Mouse (Mus musculus) cortical plate, adult 2 months (tissue): ENCODE results near the gene Pheta2. TPM values are rescaled to one million over a fixed set of nuclear protein-coding genes. Genes with fewer than 3 reads are reported as not detected.

ENCODE experiments used
- H3K27ac ChIP-seq: fragments of 200-500 bp; 2 replicates; pipeline ENCODE4 v1.5.1; 2012; ENCODE audit warnings: low read length, control low read depth, inconsistent platforms; ENCODE audit not compliant: insufficient read depth
- H3K4me1 ChIP-seq: fragments of 200-500 bp; 2 replicates; pipeline ENCODE4 v1.6.1; 2011; ENCODE audit warnings: low read length; ENCODE audit not compliant: control insufficient read depth, insufficient read depth
- H3K4me3 ChIP-seq: fragments of 200-500 bp; 2 replicates; pipeline ENCODE4 v1.5.1; 2011; ENCODE audit warnings: mild to moderate bottlenecking, low read length, control low read depth; ENCODE audit not compliant: insufficient read depth
- CTCF ChIP-seq: fragments of 200-500 bp; IDR thresholded peaks from 2 replicates; pipeline ENCODE4 v1.5.1; 2011; ENCODE audit warnings: mild to moderate bottlenecking, control low read depth, low read length; ENCODE audit not compliant: insufficient read depth; ENCODE audit errors: extremely low read depth
- POLR2A ChIP-seq: fragments of 200-500 bp; IDR thresholded peaks from 2 replicates; pipeline ENCODE4 v1.6.1; 2011; ENCODE audit warnings: mild to moderate bottlenecking, low read length, control low read depth; ENCODE audit not compliant: insufficient read depth; ENCODE audit errors: extremely low read depth
- polyA plus RNA-seq: library from polyadenylated mRNA; depleted of rRNA; stranded (reverse); fragments of >200 nt; gene quantifications from 2 replicates; pipeline ENCODE4 v1.2.3, GENCODE M21; 2012; rRNA removed

The Pheta2 gene
- polyA plus RNA-seq, result 0.49 and 0.52 TPM in 2 replicates

DNA sequence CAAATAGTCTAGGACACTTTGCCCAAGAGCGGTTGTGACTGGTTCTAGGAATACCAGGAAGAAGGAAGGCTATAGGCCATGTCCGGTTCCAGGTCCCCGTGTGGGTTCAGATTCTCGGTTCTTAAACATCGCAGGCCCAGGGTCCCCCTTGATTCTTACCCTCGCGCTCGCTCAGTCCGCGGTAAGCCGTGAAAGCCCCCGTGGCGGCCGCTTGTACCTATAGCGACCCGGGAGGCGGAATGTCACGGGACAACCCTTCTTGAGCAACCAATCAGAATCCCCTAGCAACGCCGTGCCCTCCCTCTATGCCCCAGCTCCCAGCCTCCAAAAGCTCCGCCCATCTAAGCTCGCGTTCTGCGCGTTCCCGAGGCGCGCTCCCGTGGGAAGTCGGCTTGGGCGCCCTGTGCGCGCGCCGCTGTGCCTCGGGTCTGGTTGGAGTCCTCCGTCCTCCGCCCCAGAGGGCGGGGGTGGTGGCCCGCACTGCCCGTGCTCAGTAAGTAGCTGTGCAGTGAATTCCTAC is at the start of gene Pheta2, which contains the start of the genes Naga and Smdt1:
TSS of gene Pheta2 (plus strand) at position 350 of the 520 bp plus-strand sequence.
TSS of gene Naga (minus strand) at position 333 of the 520 bp plus-strand sequence.
TSS of gene Smdt1 (plus strand) at position 367 of the 520 bp plus-strand sequence.
- TF ChIP-seq POLR2A, result peak; percentile 33; the same call in 1 of the 2 replicates
- TF ChIP-seq CTCF, result no peak
- peak within 1 kb of the TSS; percentile 68 for H3K4me3 ChIP-seq
- H3K4me1 ChIP-seq, result peaks cover 3% of the 10 kb centered on the region; the same call in 1 of the 2 replicates
- no peak within 1 kb of the TSS for H3K27ac ChIP-seq

DNA sequence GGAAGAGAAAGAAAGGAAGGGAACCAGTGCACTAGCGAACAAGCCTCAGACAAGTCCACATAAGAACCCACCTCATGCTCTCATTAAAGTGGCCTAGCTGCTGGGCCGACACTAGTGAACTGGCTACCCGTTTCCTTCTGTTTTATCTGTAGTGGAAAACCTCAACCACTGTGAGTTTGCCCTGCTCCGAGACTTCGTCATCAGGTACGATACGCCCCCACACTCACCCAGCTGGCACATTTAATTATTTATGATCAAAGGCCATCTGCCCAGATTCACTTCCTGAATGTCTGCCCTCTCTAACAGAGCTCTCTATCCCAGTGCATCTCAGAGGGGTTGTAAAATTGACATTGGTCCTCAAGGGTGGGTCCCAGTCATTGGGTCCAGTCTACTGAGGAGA is 48.5 kb upstream of the Pheta2 start:
- H3K4me3 ChIP-seq, result no peak overlapping the region
- TF ChIP-seq POLR2A (no peak), CTCF (no peak)
- no peak overlapping the region for H3K27ac ChIP-seq
- H3K4me1 ChIP-seq, result peaks cover 4% of the 10 kb centered on the region; the same call in 1 of the 2 replicates

DNA sequence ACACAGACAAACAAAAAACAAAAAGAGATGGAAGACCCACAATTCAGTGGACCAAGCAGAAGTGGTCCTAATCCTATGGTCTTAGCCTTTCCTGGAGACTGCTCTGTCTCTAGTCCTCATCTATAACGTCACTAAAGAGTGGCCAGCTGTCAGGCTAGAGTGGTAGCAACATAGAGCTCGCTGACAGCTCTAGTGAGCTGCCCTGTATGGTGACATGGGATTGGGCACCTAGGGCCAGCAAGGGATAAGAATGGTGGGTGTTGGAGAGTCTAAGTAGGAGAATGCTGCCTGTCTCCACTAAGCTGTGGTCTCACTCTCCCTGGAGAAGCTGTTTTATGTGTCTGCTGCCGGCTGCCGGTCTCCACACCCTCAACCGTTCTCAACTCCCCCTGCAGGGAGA is 45.9 kb upstream of the Pheta2 start:
- H3K4me3 ChIP-seq, result no peak overlapping the region
- H3K4me1 ChIP-seq, result peaks cover 4% of the 10 kb centered on the region; the same call in 1 of the 2 replicates
- TF ChIP-seq POLR2A, result no peak
- no peak for TF ChIP-seq CTCF
- H3K27ac ChIP-seq, result no peak overlapping the region

DNA sequence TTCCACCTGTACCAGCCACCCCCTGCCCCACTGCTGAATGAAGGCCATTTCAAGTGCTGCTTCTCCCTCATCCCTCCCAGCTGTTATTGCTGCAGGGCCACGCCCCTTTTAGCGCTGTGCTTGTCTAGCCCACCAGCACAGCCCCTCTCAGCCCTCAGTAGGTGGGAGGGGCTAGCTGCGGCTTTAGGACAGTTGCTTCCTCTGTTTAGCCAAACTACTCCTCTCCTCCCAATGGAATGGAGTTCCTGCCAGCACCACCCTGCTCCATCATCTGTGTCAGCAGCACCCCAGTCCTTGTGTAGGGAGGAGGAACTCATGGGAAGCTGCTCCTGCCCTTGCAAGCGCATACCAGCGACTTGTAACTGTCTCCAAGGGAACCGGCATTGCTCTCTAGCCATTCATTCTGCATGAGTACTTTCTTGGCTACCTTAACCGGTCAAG is 45.5 kb upstream of the Pheta2 start:
- no peak for TF ChIP-seq POLR2A
- TF ChIP-seq CTCF, result no peak
- Histone ChIP-seq H3K4me1 (peaks cover 4% of the 10 kb centered on the region; the same call in 1 of the 2 replicates), H3K27ac (no peak overlapping the region)

DNA sequence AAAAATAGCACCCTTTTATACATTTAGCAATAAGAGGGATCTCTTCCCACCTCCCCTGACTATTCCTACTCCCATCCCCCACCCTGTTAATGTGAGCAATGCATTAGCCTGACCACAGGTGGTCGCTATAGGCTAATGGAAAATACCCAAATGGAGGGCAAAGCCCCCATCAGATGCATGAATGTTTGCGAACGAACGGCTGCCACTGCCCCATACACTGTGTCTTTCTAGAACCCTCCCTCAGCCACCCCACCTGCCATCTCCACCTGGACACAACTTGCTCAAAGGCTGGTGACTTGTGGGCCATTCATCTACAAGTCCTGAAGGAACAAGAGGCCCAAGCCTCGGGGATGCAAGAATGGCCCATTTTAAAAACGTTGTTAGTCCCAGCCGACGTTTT is 44.7 kb upstream of the Pheta2 start:
- Histone ChIP-seq H3K4me3 (no peak overlapping the region), H3K27ac (no peak overlapping the region), H3K4me1 (peaks cover 4% of the 10 kb centered on the region; the same call in 1 of the 2 replicates)
- TF ChIP-seq POLR2A, result no peak
- TF ChIP-seq CTCF, result peak; percentile 48; the same call in 1 of the 2 replicates

More for the DNA sequence above, 45.5 kb upstream of the Pheta2 start:
- no peak overlapping the region for H3K4me3 ChIP-seq

DNA sequence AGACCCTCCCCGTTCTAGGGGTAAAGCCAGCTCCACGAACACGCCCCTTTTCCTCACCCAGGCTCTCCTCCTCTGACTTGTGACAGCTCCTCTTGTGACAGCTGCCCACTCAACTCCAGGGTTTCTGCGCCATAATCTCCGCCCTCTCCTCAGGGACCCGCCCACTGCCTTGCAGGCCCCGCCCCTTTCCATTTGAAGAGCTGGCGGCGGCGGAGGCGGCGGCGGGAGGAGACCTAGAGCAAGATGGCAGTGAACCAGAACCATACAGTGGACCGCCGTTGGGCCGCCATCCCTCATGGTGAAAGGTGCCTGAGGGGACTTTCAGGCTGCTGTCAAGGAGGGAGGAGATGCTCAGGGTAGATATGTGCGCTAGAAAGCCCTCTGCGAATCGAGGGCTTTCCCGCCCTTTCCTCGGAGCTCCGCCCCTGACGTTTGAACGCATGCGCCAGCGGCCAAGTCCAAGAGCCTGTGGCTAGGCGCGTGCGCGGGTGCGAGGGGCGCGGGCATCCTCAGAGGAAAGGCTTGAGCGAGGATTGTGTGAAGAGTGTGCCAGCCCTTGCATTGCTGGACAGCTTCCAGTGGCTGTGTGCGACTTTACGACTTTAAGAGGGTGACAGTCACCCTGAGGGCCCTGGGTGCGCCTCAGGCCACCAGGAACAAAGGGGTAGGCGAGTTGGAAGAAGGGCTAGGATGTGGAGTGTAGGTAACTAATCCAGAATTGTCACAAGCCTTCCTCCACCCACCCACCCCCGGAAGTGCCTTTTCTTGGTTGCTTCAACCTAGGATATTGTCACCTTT is 39.8 kb upstream of the Pheta2 start, which contains the start of gene Wbp2nl:
TSS of gene Wbp2nl (plus strand) at position 191 of the 798 bp plus-strand sequence.
- Histone ChIP-seq H3K4me1 (no peaks in the 10 kb centered on the region), H3K4me3 (no peak within 1 kb of the TSS), H3K27ac (no peak within 1 kb of the TSS)
- TF ChIP-seq CTCF (no peak), POLR2A (no peak)

DNA sequence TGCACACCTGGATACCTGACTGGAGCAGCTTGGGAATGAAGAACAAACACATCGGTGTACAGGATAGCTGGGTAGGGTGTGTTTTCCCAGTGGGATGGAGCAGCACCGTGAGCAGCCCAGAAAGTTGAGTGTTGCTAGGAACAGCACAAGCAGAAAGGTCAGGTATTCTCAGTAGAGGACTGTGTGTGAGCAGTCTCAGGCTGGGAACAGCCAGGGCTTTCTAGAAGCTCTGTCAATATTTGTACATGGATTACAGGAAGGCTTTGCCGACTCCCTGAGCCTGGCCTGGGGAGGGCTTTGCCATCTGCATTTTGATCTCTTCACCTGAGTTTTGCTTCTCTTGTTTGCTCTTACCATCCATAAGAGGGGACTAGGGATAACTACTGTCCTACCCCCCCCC is 31.6 kb upstream of the Pheta2 start:
- no peak for TF ChIP-seq CTCF
- no peak for TF ChIP-seq POLR2A
- H3K4me3 ChIP-seq, result no peak overlapping the region

DNA sequence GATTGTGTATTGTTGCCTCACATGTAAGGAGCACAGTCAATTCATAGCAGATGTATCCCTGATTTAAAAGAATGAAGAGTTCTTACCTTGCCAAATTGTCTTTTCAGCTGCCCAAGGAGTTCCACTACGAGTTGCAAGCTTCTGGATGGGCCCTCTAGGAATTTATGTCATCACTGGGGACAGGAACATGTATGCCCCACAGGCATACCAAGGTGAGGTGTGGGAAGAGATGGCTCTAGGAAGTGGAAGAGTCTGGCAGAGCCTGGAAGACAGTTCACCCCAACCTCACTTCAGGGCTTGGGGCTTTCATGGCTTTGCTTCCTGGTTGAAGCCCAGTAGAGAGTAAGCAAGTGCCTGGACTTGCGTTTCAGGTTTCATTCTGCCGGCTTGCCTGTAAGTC is 30.3 kb upstream of the Pheta2 start:
- H3K4me3 ChIP-seq, result no peak overlapping the region
- no peak overlapping the region for H3K27ac ChIP-seq
- no peak for TF ChIP-seq POLR2A
- TF ChIP-seq CTCF, result no peak
- no peaks in the 10 kb centered on the region for H3K4me1 ChIP-seq

More for the DNA sequence above, 31.6 kb upstream of the Pheta2 start:
- H3K4me1 ChIP-seq, result no peaks in the 10 kb centered on the region
- no peak overlapping the region for H3K27ac ChIP-seq

DNA sequence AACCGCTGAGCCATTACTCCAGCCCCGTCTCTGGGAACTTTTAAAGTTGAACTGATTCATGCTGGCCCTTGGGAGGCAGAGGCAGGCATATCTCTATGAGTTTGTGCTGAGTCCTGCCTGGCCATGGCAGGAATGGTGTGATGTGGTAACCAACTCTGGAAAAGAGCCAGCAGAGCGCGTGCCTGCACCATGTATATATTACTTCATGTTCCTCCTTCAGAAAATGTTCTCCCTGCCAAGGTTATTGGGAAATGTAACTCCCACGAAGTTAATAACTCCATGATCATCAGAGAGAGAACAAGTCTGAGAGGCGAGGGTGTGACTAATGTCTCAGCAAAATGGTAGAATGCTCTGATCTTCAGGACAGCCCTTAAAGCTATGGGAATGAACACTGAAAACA is 20.9 kb upstream of the Pheta2 start:
- H3K4me1 ChIP-seq, result no peaks in the 10 kb centered on the region
- no peak overlapping the region for H3K4me3 ChIP-seq
- TF ChIP-seq CTCF (no peak), POLR2A (no peak)
- no peak overlapping the region for H3K27ac ChIP-seq
